Mouse (Mus musculus) brain, embryonic 14.5 days (tissue): Measurements from ENCODE around the gene Myt1. TPM values are rescaled to one million over a fixed set of nuclear protein-coding genes. Genes with fewer than 3 reads are reported as not detected.

ENCODE experiments used
- DNase-seq: peaks from one replicate; pipeline ENCODE4 v3.0.0-alpha.2; 2011; ENCODE audit warnings: low read depth
- CTCF ChIP-seq: fragments of 200-500 bp; IDR thresholded peaks from 2 replicates; pipeline ENCODE4 v1.5.1; 2012; ENCODE audit warnings: inconsistent platforms, mild to moderate bottlenecking, moderate library complexity, borderline replicate concordance; ENCODE audit not compliant: insufficient read depth, insufficient read length; ENCODE audit errors: extremely low read depth
- POLR2A ChIP-seq: fragments of 200-500 bp; IDR thresholded peaks from 2 replicates; pipeline ENCODE4 v1.6.1; 2012; ENCODE audit warnings: mild to moderate bottlenecking, inconsistent platforms, borderline replicate concordance; ENCODE audit not compliant: poor library complexity, insufficient read depth, insufficient read length, severe bottlenecking; ENCODE audit errors: extremely low read depth
- polyA plus RNA-seq: library from polyadenylated mRNA; depleted of rRNA; stranded (reverse); fragments of >200 nt; gene quantifications from 2 replicates; pipeline ENCODE4 v1.2.3, GENCODE M21; 2012; rRNA removed

Myt1 gene
- polyA plus RNA-seq, 1 experiment, result 65.4 TPM

- DNase-seq, result peak; percentile 86
- TF ChIP-seq POLR2A (no peak), CTCF (peak; percentile 79; the same call in 1 of the 2 replicates)
These were observed 103.8 kb downstream of the Myt1 start for GRCm38 (mm10) chr2:181866931-181867330.

- no peak for DNase-seq
- TF ChIP-seq CTCF, result no peak
- TF ChIP-seq POLR2A, result no peak
These were observed 107.9 kb downstream of the Myt1 start for GRCm38 (mm10) chr2:181871039-181871438.

Other genes starting within 250 kb of the Myt1 start
- 152 and 190 TPM in 2 replicates for gene Dnajc5, start 242.8 kb upstream of the Myt1 start, polyA plus RNA-seq
- gene Uckl1, start 178.4 kb upstream of the Myt1 start, polyA plus RNA-seq, result 125 and 204 TPM in 2 replicates
- gene Prpf6, start 171.5 kb upstream of the Myt1 start, polyA plus RNA-seq, result 30.9 and 44.4 TPM in 2 replicates
- gene Zfp512b, start 170.5 kb upstream of the Myt1 start, polyA plus RNA-seq, result 105 and 142 TPM in 2 replicates
- gene Samd10, start 164.1 kb upstream of the Myt1 start, polyA plus RNA-seq, result 161 and 163 TPM in 2 replicates
- 0.10 and 0.27 TPM in 2 replicates for gene Gm29797, start 106.3 kb upstream of the Myt1 start, polyA plus RNA-seq
- gene Sox18, start 91.7 kb upstream of the Myt1 start, polyA plus RNA-seq, result 26.8 and 31.6 TPM in 2 replicates
- gene Tcea2, start 83.0 kb upstream of the Myt1 start, polyA plus RNA-seq, result 55.9 and 82.2 TPM in 2 replicates
- gene Rgs19, start 69.4 kb upstream of the Myt1 start, polyA plus RNA-seq, result 75.9 and 87.7 TPM in 2 replicates
- gene Lkaaear1, start 64.9 kb upstream of the Myt1 start, polyA plus RNA-seq, result not detected in 2 replicates
- gene Oprl1, start 48.3 kb upstream of the Myt1 start, polyA plus RNA-seq, result 91.7 and 102 TPM in 2 replicates
- gene Pcmtd2, start 74.5 kb downstream of the Myt1 start, polyA plus RNA-seq, result 47.2 and 50.9 TPM in 2 replicates
- gene Polr3k, start 101.0 kb downstream of the Myt1 start, polyA plus RNA-seq, result 54.1 and 58.0 TPM in 2 replicates
- gene Gm14496, start 227.8 kb downstream of the Myt1 start, polyA plus RNA-seq, result not detected in 2 replicates